Mouse (Mus musculus): ENCODE data around the gene Olfml2b.

Gene Olfml2b

GRCm38 (mm10) chr1:170630489-170630888 lies 13.8 kb upstream of the Olfml2b start:
- DNase-seq (ENCODE audit: low read depth, low spot score): no peak
- no peaks in the 10 kb centered on the region for H3K36me3 ChIP-seq (ENCODE audit: control insufficient read depth, insufficient read depth, low read length, poor library complexity, severe bottlenecking)
- H3K27me3 ChIP-seq (ENCODE audit: control insufficient read depth, insufficient read depth, low read length, poor library complexity, severe bottlenecking): no peaks in the 10 kb centered on the region

GRCm38 (mm10) chr1:170631571-170631970 lies 12.8 kb upstream of the Olfml2b start:
- no peaks in the 10 kb centered on the region for H3K27me3 ChIP-seq (ENCODE audit: control insufficient read depth, insufficient read depth, low read length, poor library complexity, severe bottlenecking)
- DNase-seq (ENCODE audit: low read depth, low spot score): no peak
- no peaks in the 10 kb centered on the region for H3K36me3 ChIP-seq (ENCODE audit: control insufficient read depth, insufficient read depth, low read length, poor library complexity, severe bottlenecking)

GRCm38 (mm10) chr1:170632385-170632784 lies 11.9 kb upstream of the Olfml2b start:
- H3K27me3 ChIP-seq (ENCODE audit: control insufficient read depth, insufficient read depth, low read length, poor library complexity, severe bottlenecking): no peaks in the 10 kb centered on the region
- H3K36me3 ChIP-seq (ENCODE audit: control insufficient read depth, insufficient read depth, low read length, poor library complexity, severe bottlenecking): no peaks in the 10 kb centered on the region
- peak; percentile 86 for DNase-seq (ENCODE audit: low read depth, low spot score)

GRCm38 (mm10) chr1:170632856-170633255 lies 11.5 kb upstream of the Olfml2b start:
- H3K27me3 ChIP-seq (ENCODE audit: control insufficient read depth, insufficient read depth, low read length, poor library complexity, severe bottlenecking): no peaks in the 10 kb centered on the region
- DNase-seq (ENCODE audit: low read depth, low spot score): no peak

GRCm38 (mm10) chr1:170638941-170639340 lies 5.4 kb upstream of the Olfml2b start:
- H3K36me3 ChIP-seq (ENCODE audit: control insufficient read depth, insufficient read depth, low read length, poor library complexity, severe bottlenecking): no peaks in the 10 kb centered on the region
- no peak for DNase-seq (ENCODE audit: low read depth, low spot score)

More at GRCm38 (mm10) chr1:170632856-170633255, 11.5 kb upstream of the Olfml2b start:
- H3K36me3 ChIP-seq (ENCODE audit: control insufficient read depth, insufficient read depth, low read length, poor library complexity, severe bottlenecking): no peaks in the 10 kb centered on the region

GRCm38 (mm10) chr1:170645896-170646605 lies 1.7 kb downstream of the Olfml2b start:
- Histone ChIP-seq H3K36me3 (ENCODE audit: control insufficient read depth, insufficient read depth, low read length, poor library complexity, severe bottlenecking) (no peaks in the 10 kb centered on the region), H3K27me3 (ENCODE audit: control insufficient read depth, insufficient read depth, low read length, poor library complexity, severe bottlenecking) (no peaks in the 10 kb centered on the region)
- no peak for DNase-seq (ENCODE audit: low read depth, low spot score)

More at GRCm38 (mm10) chr1:170638941-170639340, 5.4 kb upstream of the Olfml2b start:
- no peaks in the 10 kb centered on the region for H3K27me3 ChIP-seq (ENCODE audit: control insufficient read depth, insufficient read depth, low read length, poor library complexity, severe bottlenecking)

- Histone ChIP-seq H3K27me3 (ENCODE audit: control insufficient read depth, insufficient read depth, low read length, poor library complexity, severe bottlenecking) (no peaks in the 10 kb centered on the region), H3K36me3 (ENCODE audit: control insufficient read depth, insufficient read depth, low read length, poor library complexity, severe bottlenecking) (no peaks in the 10 kb centered on the region)
- no peak for DNase-seq (ENCODE audit: low read depth, low spot score)
Observed at GRCm38 (mm10) chr1:170646606-170647287, 2.4 kb downstream of the Olfml2b start.

GRCm38 (mm10) chr1:170647381-170647780 lies 3.0 kb downstream of the Olfml2b start:
- Histone ChIP-seq H3K27me3 (ENCODE audit: control insufficient read depth, insufficient read depth, low read length, poor library complexity, severe bottlenecking) (no peaks in the 10 kb centered on the region), H3K36me3 (ENCODE audit: control insufficient read depth, insufficient read depth, low read length, poor library complexity, severe bottlenecking) (no peaks in the 10 kb centered on the region)
- DNase-seq (ENCODE audit: low read depth, low spot score): no peak

- DNase-seq (ENCODE audit: low read depth, low spot score): no peak
- Histone ChIP-seq H3K36me3 (ENCODE audit: control insufficient read depth, insufficient read depth, low read length, poor library complexity, severe bottlenecking) (no peaks in the 10 kb centered on the region), H3K27me3 (ENCODE audit: control insufficient read depth, insufficient read depth, low read length, poor library complexity, severe bottlenecking) (no peaks in the 10 kb centered on the region)
Observed at GRCm38 (mm10) chr1:170647971-170648514, 3.7 kb downstream of the Olfml2b start.

GRCm38 (mm10) chr1:170651046-170651723 lies 6.9 kb downstream of the Olfml2b start:
- Histone ChIP-seq H3K36me3 (ENCODE audit: control insufficient read depth, insufficient read depth, low read length, poor library complexity, severe bottlenecking) (no peaks in the 10 kb centered on the region), H3K27me3 (ENCODE audit: control insufficient read depth, insufficient read depth, low read length, poor library complexity, severe bottlenecking) (no peaks in the 10 kb centered on the region)
- DNase-seq (ENCODE audit: low read depth, low spot score): no peak

- Histone ChIP-seq H3K36me3 (ENCODE audit: control insufficient read depth, insufficient read depth, low read length, poor library complexity, severe bottlenecking) (no peaks in the 10 kb centered on the region), H3K27me3 (ENCODE audit: control insufficient read depth, insufficient read depth, low read length, poor library complexity, severe bottlenecking) (no peaks in the 10 kb centered on the region)
- peak; percentile 15 for DNase-seq (ENCODE audit: low read depth, low spot score)
Observed at GRCm38 (mm10) chr1:170651989-170652740, 7.8 kb downstream of the Olfml2b start.

- Histone ChIP-seq H3K27me3 (ENCODE audit: control insufficient read depth, insufficient read depth, low read length, poor library complexity, severe bottlenecking) (no peaks in the 10 kb centered on the region), H3K36me3 (ENCODE audit: control insufficient read depth, insufficient read depth, low read length, poor library complexity, severe bottlenecking) (no peaks in the 10 kb centered on the region)
- no peak for DNase-seq (ENCODE audit: low read depth, low spot score)
Observed at GRCm38 (mm10) chr1:170655280-170655917, 11.1 kb downstream of the Olfml2b start.

- no peaks in the 10 kb centered on the region for H3K36me3 ChIP-seq (ENCODE audit: control insufficient read depth, insufficient read depth, low read length, poor library complexity, severe bottlenecking)
- DNase-seq (ENCODE audit: low read depth, low spot score): no peak
- H3K27me3 ChIP-seq (ENCODE audit: control insufficient read depth, insufficient read depth, low read length, poor library complexity, severe bottlenecking): no peaks in the 10 kb centered on the region
Observed at GRCm38 (mm10) chr1:170656518-170657227, 12.3 kb downstream of the Olfml2b start.

- DNase-seq (ENCODE audit: low read depth, low spot score): no peak
- H3K27me3 ChIP-seq (ENCODE audit: control insufficient read depth, insufficient read depth, low read length, poor library complexity, severe bottlenecking): no peaks in the 10 kb centered on the region
- H3K36me3 ChIP-seq (ENCODE audit: control insufficient read depth, insufficient read depth, low read length, poor library complexity, severe bottlenecking): no peaks in the 10 kb centered on the region
Observed at GRCm38 (mm10) chr1:170657228-170657521, 12.8 kb downstream of the Olfml2b start.

All from splenic B cell, adult 2 months (primary cell).